Mouse (Mus musculus) forebrain, embryonic 14.5 days (tissue): ENCODE data around the gene Tas2r135. TPM values are rescaled to one million over a fixed set of nuclear protein-coding genes. Genes with fewer than 3 reads are reported as not detected.

Experiments
- ATAC-seq: fragments of 200-750 bp; cut with Nextera tagmentation; 2 replicates; pipeline ENCODE4 v1.8.0; 2017; ENCODE audit warnings: mild to moderate bottlenecking, moderate library complexity
- DNase-seq: peaks from one replicate; pipeline ENCODE4 v3.0.0-alpha.2; 2015; ENCODE audit warnings: low spot score
- H3K27ac ChIP-seq: fragments of 300-500 bp; sonication (generic); 2 replicates; pipeline ENCODE4 v1.5.1; 2014; ENCODE audit warnings: low read depth, mild to moderate bottlenecking, control low read depth, low read length, moderate library complexity
- H3K27me3 ChIP-seq: fragments of 300-500 bp; sonication (generic); replicated peaks from 2 replicates; pipeline ENCODE4 v1.6.1; 2014; ENCODE audit warnings: low read length, control low read depth, mixed read lengths; ENCODE audit not compliant: control insufficient read depth, insufficient read depth
- H3K36me3 ChIP-seq: fragments of 300-500 bp; sonication (generic); 2 replicates; pipeline ENCODE4 v1.6.1; 2014; ENCODE audit warnings: low read length, control low read depth; ENCODE audit not compliant: control insufficient read depth, insufficient read depth
- H3K4me1 ChIP-seq: fragments of 300-500 bp; sonication (generic); 2 replicates; pipeline ENCODE4 v1.6.1; 2014; ENCODE audit warnings: antibody characterized with exemption, low read length, control low read depth; ENCODE audit not compliant: control insufficient read depth, insufficient read depth
- H3K4me2 ChIP-seq: fragments of 300-500 bp; sonication (generic); 2 replicates; pipeline ENCODE4 v1.6.1; 2014; ENCODE audit warnings: mild to moderate bottlenecking, control low read depth, low read length
- H3K4me3 ChIP-seq: fragments of 300-500 bp; sonication (generic); 2 replicates; pipeline ENCODE4 v1.5.1; 2014; ENCODE audit warnings: low read depth, low read length, control low read depth
- H3K9ac ChIP-seq: fragments of 300-500 bp; sonication (generic); 2 replicates; pipeline ENCODE4 v1.6.1; 2014; ENCODE audit warnings: mild to moderate bottlenecking, low read length, control low read depth, moderate library complexity
- H3K9me3 ChIP-seq: fragments of 300-500 bp; sonication (generic); replicated peaks from 2 replicates; pipeline ENCODE4 v1.6.1; 2016; ENCODE audit warnings: low read length, control low read depth, mixed read lengths; ENCODE audit not compliant: control insufficient read depth
- WGBS: fragments of 180-500 bp; shearing (Covaris S2); extraction: QIAGEN DNeasy Blood & Tissue Kit; methylation state at CpG from one replicate; pipeline ENCODE4 v1.1.7; 2014; 5-methylcytosine and 5-hydroxymethylcytosine counted together
- polyA plus RNA-seq: library from polyadenylated mRNA; unstranded; fragments of >200 nt; fragmentation: Nextera tagmentation; extraction: Ambion mirVana; gene quantifications from 2 replicates; pipeline ENCODE4 v1.2.1, GENCODE M21; 2014

Tas2r135 gene
- polyA plus RNA-seq, 1 experiment from 2014 or later = not detected

DNA sequence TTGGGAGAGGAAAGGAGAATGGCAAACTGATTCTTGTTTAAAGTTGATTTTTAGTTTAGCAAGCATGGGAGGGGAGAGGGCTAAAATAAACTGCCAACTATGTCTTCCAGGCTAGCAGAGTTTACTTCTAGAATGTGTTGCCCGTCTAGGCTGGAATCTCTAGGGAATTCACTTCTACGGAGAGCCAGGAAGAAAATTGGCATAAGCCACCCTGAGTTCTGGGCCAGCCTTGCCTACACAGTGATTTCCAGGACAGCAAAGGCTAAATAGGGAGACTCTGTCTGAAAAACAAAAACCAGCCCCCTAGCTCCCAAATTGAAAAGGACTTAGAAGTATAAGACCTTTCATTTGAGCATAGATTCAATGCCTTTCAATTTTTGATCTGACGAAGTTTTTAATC is 25.7 kb upstream of the Tas2r135 start:
- 47% methylated on average over 3 of the region's 3 CpGs for WGBS
- no peak overlapping the region for H3K4me2 ChIP-seq
- no peaks in the 10 kb centered on the region for H3K4me1 ChIP-seq
- H3K9ac ChIP-seq = no peak overlapping the region
- no peak overlapping the region for H3K27ac ChIP-seq
- no peak for ATAC-seq
- no peak overlapping the region for H3K4me3 ChIP-seq
- H3K27me3 ChIP-seq = no peaks in the 10 kb centered on the region
- H3K36me3 ChIP-seq = no peaks in the 10 kb centered on the region
- no peak for DNase-seq
- H3K9me3 ChIP-seq = no peaks in the 10 kb centered on the region

DNA sequence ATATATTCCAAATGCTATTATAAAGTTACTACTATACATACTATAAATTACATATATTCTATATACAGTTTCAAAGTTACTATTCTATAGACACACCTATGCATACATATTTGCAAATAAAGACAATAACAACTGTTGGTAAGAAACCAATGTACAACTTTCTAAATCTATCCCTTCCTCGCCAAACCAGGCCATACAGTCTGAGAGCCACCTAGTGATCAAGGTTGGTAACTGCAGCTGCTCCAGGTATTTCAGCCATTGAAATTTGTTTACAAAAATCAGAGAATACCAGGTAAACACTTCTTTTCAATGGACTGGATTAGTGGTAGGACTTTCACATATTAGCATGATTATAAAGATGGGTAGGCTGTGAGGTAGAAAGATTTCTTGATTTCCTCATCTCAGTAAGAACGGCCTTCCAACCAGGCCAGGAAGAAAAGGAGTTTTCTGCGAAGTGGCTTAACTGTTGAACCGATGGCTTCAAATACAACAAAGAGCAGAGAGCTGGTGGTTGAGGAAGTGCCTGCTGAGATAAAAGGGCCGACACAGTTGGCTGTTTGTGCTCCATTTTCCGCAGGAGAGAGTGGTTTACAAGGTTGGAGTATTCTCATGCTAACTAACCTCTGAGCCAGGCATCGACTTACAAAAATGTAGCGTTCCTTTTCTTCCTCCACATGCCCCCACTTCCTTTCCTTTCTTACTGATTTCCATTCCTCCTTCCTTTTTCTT is 24.7 kb upstream of the Tas2r135 start:
- Histone ChIP-seq H3K4me2 (no peak overlapping the region), H3K9ac (no peak overlapping the region), H3K27me3 (no peaks in the 10 kb centered on the region), H3K9me3 (no peaks in the 10 kb centered on the region), H3K4me3 (no peak overlapping the region), H3K36me3 (no peaks in the 10 kb centered on the region), H3K4me1 (no peaks in the 10 kb centered on the region), H3K27ac (no peak overlapping the region)
- 1% methylated on average over 8 of the region's 8 CpGs for WGBS
- DNase-seq (peak; percentile 63), ATAC-seq (0 out of 2 replicates have a peak, but pooled peaks have one; percentile 37)

DNA sequence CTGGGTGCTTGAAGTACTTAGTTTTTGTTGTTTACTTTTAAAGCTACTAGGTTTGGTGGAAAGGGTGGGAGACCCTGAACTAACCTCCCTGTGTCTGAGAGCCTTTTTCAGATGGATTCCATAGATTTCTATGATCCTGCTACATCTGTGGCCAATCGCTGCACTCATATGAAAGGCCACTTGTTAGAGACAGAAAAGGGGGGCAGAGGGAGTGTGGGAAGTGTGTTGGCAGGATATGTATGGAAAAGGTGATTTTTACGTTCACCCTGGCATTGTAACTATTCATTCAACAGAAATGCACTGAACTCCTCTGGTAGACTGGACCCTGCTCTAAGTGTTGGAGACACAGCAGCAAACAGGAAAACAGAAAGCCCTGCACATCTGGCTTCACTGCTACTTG is 24.0 kb upstream of the Tas2r135 start:
- 12% methylated on average over 2 of the region's 2 CpGs for WGBS

DNA sequence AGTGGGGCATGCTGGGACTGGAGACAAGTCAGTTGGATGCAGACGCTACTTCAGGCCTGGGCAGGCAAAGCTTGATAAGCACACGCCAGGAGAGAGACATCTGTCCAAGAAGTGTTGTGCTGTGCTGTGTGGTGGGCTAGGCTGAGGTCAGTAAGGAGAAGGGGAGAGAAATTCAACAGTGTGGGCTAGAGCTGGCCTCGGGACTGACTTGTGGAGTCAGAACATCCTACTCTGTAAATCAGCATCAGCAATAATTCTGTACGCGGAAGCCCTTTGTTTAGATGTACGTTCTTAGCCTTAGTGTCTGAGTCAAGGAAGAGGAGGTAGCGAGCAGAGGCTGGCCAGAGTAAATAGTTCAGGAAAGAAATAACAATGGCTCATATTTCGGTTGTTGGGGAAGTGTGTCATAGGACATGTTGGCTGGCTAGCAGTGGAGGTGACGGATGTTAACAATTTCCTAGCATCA is 23.3 kb upstream of the Tas2r135 start:
- no peaks in the 10 kb centered on the region for H3K9me3 ChIP-seq
- no peak for DNase-seq

More for the DNA sequence above, 24.0 kb upstream of the Tas2r135 start:
- no peak overlapping the region for H3K4me3 ChIP-seq
- no peak overlapping the region for H3K9ac ChIP-seq
- H3K4me1 ChIP-seq = no peaks in the 10 kb centered on the region
- H3K27ac ChIP-seq = no peak overlapping the region
- DNase-seq (no peak), ATAC-seq (no peak)
- no peaks in the 10 kb centered on the region for H3K9me3 ChIP-seq
- no peaks in the 10 kb centered on the region for H3K27me3 ChIP-seq
- H3K4me2 ChIP-seq = no peak overlapping the region
- H3K36me3 ChIP-seq = no peaks in the 10 kb centered on the region

DNA sequence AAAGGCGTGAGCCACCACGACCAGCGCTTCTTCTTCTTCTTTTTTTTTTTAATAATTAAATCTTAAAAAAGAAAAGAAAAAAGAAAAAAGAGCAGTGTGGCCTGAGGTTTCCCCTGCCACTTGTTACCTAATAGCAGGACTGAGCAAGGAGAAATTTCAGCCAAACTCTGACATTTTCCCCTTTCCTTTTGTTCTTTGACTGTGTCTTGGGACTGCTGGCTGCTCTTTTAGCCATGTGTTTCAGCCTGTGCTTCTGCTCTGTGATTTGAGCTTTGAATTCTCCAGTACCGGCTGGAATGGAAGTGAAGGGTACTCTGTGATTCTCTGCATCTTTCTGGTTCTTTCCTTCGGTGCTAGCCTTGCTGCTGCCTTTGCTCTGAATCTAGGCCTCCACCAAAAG is 21.9 kb upstream of the Tas2r135 start:
- Histone ChIP-seq H3K27ac (no peak overlapping the region), H3K9me3 (no peaks in the 10 kb centered on the region), H3K27me3 (no peaks in the 10 kb centered on the region), H3K9ac (no peak overlapping the region), H3K4me2 (no peak overlapping the region), H3K36me3 (no peaks in the 10 kb centered on the region), H3K4me1 (no peaks in the 10 kb centered on the region), H3K4me3 (no peak overlapping the region)
- 87% methylated on average over 5 of the region's 5 CpGs for WGBS
- ATAC-seq (no peak), DNase-seq (no peak)

More for the DNA sequence above, 23.3 kb upstream of the Tas2r135 start:
- Histone ChIP-seq H3K4me1 (no peaks in the 10 kb centered on the region), H3K36me3 (no peaks in the 10 kb centered on the region), H3K27ac (no peak overlapping the region), H3K27me3 (no peaks in the 10 kb centered on the region), H3K9ac (no peak overlapping the region), H3K4me2 (no peak overlapping the region), H3K4me3 (no peak overlapping the region)
- no peak for ATAC-seq
- WGBS = 79% methylated on average over 9 of the region's 9 CpGs

DNA sequence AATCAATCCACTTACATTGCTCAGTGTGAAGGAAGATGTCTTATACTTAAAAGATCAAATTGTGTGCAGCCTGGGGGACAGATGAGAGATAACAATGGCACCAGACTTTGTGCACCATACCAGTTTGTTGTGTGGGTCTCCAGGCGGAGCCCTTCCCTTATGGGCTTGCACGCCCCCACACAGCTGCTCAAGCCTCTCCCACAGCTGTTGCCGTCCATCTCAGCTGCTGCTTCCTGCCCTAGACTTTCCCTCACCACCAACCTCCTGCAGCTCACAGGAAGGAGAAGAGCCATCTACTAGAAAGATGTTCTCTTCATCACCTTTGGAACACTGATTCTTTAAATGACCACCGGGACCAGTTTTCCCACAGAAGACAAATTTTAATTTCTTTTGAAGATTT is 19.6 kb upstream of the Tas2r135 start:
- no peak overlapping the region for H3K9ac ChIP-seq
- no peaks in the 10 kb centered on the region for H3K9me3 ChIP-seq
- no peaks in the 10 kb centered on the region for H3K36me3 ChIP-seq
- 93% methylated on average over 4 of the region's 4 CpGs for WGBS
- H3K4me2 ChIP-seq = no peak overlapping the region
- ATAC-seq (no peak), DNase-seq (no peak)
- H3K27ac ChIP-seq = no peak overlapping the region
- no peak overlapping the region for H3K4me3 ChIP-seq
- no peaks in the 10 kb centered on the region for H3K27me3 ChIP-seq
- H3K4me1 ChIP-seq = no peaks in the 10 kb centered on the region

DNA sequence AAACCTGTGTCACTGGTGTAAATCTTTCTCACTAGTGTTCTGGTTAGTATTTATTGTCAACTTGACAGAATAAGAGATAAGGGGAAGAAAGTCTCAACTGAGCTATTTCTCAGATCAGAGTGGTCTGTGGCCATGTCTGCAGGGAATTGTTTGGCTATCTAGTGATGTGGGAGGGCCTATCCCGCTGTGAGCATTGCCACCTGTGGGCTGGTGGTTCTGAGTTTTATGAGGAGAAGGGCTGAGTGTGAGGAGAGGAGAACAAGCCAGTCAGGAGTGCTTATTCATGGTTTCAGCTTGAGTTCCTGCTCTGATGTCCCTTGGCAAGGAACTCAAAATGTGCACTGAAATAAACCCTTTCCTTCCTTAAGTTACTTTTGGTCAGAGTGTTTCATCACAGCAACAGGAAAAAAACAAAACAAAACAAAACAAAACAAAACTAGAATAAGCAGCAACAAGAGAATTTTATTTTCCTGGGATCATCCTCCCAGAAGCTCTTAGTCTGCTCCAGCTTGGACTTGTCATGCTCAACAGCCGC is 13.4 kb upstream of the Tas2r135 start:
- Histone ChIP-seq H3K27ac (no peak overlapping the region), H3K4me3 (no peak overlapping the region), H3K4me2 (no peak overlapping the region), H3K9ac (no peak overlapping the region), H3K9me3 (no peaks in the 10 kb centered on the region), H3K4me1 (no peaks in the 10 kb centered on the region), H3K36me3 (no peaks in the 10 kb centered on the region), H3K27me3 (no peaks in the 10 kb centered on the region)
- DNase-seq (no peak), ATAC-seq (no peak)
- WGBS = 48% methylated on average over 2 of the region's 2 CpGs

DNA sequence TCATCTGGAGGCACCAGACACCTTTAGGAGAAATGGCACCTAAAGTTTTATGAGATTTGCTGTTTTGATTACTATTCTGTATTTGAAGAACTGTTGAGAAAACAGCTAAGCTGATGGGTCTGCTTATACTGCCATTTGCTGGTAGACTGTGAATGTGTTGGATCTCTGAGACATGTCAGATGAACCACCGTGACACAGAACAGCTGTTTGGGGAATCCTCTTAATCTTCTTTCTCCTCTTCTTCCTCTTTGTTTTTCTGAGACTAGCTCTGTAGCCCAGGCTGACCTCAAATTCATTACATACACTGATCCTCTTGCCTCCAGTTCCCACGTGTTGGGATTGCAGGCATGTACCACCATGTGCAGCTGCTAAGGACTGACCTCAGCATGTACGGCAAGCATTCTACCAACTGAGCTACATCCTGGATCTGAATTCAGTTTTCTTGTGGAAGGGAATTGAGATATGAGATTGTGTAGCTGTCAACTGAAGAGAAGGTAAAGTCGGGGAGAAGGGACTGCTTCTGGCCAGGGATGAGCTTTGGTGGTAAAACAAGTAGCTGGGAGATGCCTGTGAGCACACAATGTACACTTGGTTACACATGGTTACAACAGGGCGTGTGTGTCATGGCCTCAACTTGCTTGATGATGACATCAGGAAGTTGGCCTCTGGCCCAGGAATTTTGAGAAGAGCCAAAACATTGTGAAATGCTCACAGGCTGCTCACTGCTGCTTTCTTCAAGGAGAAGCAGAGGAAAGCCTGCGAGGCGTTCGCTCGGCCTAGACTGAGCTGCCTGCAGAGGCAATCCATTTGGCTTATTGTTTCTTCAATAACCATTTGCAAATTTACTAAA is 9.0 kb upstream of the Tas2r135 start:
- WGBS = 72% methylated on average over 9 of the region's 9 CpGs
- no peaks in the 10 kb centered on the region for H3K4me1 ChIP-seq
- no peaks in the 10 kb centered on the region for H3K27me3 ChIP-seq
- no peak overlapping the region for H3K4me2 ChIP-seq
- H3K4me3 ChIP-seq = no peak overlapping the region
- H3K9me3 ChIP-seq = no peaks in the 10 kb centered on the region
- no peak overlapping the region for H3K27ac ChIP-seq
- H3K36me3 ChIP-seq = no peaks in the 10 kb centered on the region
- no peak overlapping the region for H3K9ac ChIP-seq
- peak; percentile 24 for DNase-seq
- ATAC-seq = no peak
